Mouse (Mus musculus) limb, embryonic 10.5 days (tissue): Measurements from ENCODE around the gene Zbtb25. TPM values are rescaled to one million over a fixed set of nuclear protein-coding genes. Genes with fewer than 3 reads are reported as not detected.
A peak's percentile ranks its signal among the peaks of the same experiment; 100 is the strongest.

Experiments
- DNase-seq: peaks from one replicate; pipeline ENCODE4 v3.0.0-alpha.2; 2017; ENCODE audit warnings: low spot score
- H3K27ac ChIP-seq: fragments of 300-500 bp; sonication (generic); 2 replicates; pipeline ENCODE4 v1.5.1; 2016; ENCODE audit warnings: mild to moderate bottlenecking
- H3K27me3 ChIP-seq: fragments of 300-500 bp; sonication (generic); 2 replicates; pipeline ENCODE4 v1.6.1; 2016; ENCODE audit warnings: low read depth, mild to moderate bottlenecking; ENCODE audit not compliant: poor library complexity, severe bottlenecking
- H3K36me3 ChIP-seq: fragments of 300-500 bp; sonication (generic); 2 replicates; pipeline ENCODE4 v1.6.1; 2016; ENCODE audit warnings: mild to moderate bottlenecking, moderate library complexity
- H3K4me1 ChIP-seq: fragments of 300-500 bp; sonication (generic); 2 replicates; pipeline ENCODE4 v1.6.1; 2016
- H3K4me3 ChIP-seq: fragments of 300-500 bp; sonication (generic); 2 replicates; pipeline ENCODE4 v1.5.1; 2016; ENCODE audit warnings: mild to moderate bottlenecking, moderate library complexity
- H3K9me3 ChIP-seq: fragments of 300-500 bp; sonication (generic); replicated peaks from 2 replicates; pipeline ENCODE4 v1.6.1; 2016; ENCODE audit warnings: mild to moderate bottlenecking
- WGBS: fragments of 180-500 bp; shearing (Covaris S2); methylation state at CpG from one replicate; pipeline ENCODE4 v1.1.7; 2016; 5-methylcytosine and 5-hydroxymethylcytosine counted together
- polyA plus RNA-seq: library from polyadenylated mRNA; unstranded; fragments of >200 nt; fragmentation: Nextera tagmentation; extraction: Ambion mirVana; gene quantifications from 2 replicates; pipeline ENCODE4 v1.2.1, GENCODE M21; 2016

Zbtb25 gene
- polyA plus RNA-seq, 1 experiment from 2014 or later, result 15.9 TPM

GRCm38 (mm10) chr12:76360868-76361267 is 8.5 kb downstream of the Zbtb25 start:
- H3K27me3 ChIP-seq, result no peaks in the 10 kb centered on the region
- no peak overlapping the region for H3K4me3 ChIP-seq
- H3K36me3 ChIP-seq, result peaks cover 24% of the 10 kb centered on the region
- peaks cover 8% of the 10 kb centered on the region for H3K4me1 ChIP-seq
- H3K27ac ChIP-seq, result no peak overlapping the region
- no peak for DNase-seq
- 73% methylated on average over 1 of the region's 1 CpGs for WGBS
- no peaks in the 10 kb centered on the region for H3K9me3 ChIP-seq

DNA sequence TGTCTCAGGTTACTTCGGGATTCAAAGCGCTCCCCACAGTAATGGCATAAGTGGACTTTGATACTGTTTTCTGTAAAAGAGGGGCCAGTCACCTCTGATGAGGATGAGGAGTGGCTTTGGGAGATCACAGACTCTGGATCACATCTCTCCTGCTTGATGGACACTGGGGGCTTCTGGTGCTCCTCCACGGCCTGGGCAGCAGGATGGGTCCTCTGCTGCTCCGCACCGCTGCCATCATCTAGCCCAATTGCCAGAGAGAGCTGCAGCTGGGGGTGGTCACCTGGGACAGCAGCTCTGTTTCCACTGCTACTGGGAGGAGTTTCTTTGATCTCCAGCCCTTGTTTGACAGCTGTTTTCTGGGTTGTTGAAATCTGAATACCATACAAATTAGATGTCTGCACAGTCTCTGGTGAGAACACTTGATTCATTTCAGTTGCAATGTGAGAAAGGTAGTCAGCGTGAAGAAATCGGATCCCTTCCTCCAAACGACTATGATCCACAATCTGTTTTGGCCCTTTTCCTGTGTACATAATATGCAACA is 19.7 kb downstream of the Zbtb25 start:
- H3K4me3 ChIP-seq, result no peak overlapping the region
- H3K36me3 ChIP-seq, result peaks cover 59% of the 10 kb centered on the region
- 75% methylated on average over 8 of the region's 8 CpGs for WGBS
- H3K27me3 ChIP-seq, result no peaks in the 10 kb centered on the region
- no peak for DNase-seq
- no peaks in the 10 kb centered on the region for H3K4me1 ChIP-seq
- H3K27ac ChIP-seq, result no peak overlapping the region
- no peaks in the 10 kb centered on the region for H3K9me3 ChIP-seq

GRCm38 (mm10) chr12:76345759-76346455 is 23.5 kb downstream of the Zbtb25 start:
- Histone ChIP-seq H3K36me3 (peaks cover 38% of the 10 kb centered on the region), H3K4me1 (no peaks in the 10 kb centered on the region)
- 78% methylated on average over 6 of the region's 6 CpGs for WGBS

GRCm38 (mm10) chr12:76341080-76341479 is 28.3 kb downstream of the Zbtb25 start:
- Histone ChIP-seq H3K36me3 (peaks cover 8% of the 10 kb centered on the region; the same call in 1 of the 2 replicates), H3K27ac (no peak overlapping the region), H3K4me3 (no peak overlapping the region), H3K9me3 (no peaks in the 10 kb centered on the region), H3K27me3 (no peaks in the 10 kb centered on the region), H3K4me1 (no peaks in the 10 kb centered on the region)
- DNase-seq, result peak; percentile 53
- WGBS, result 9% methylated on average over 4 of the region's 4 CpGs

More at GRCm38 (mm10) chr12:76345759-76346455, 23.5 kb downstream of the Zbtb25 start:
- no peaks in the 10 kb centered on the region for H3K27me3 ChIP-seq
- no peak for DNase-seq
- H3K27ac ChIP-seq, result no peak overlapping the region
- no peak overlapping the region for H3K4me3 ChIP-seq
- no peaks in the 10 kb centered on the region for H3K9me3 ChIP-seq

DNA sequence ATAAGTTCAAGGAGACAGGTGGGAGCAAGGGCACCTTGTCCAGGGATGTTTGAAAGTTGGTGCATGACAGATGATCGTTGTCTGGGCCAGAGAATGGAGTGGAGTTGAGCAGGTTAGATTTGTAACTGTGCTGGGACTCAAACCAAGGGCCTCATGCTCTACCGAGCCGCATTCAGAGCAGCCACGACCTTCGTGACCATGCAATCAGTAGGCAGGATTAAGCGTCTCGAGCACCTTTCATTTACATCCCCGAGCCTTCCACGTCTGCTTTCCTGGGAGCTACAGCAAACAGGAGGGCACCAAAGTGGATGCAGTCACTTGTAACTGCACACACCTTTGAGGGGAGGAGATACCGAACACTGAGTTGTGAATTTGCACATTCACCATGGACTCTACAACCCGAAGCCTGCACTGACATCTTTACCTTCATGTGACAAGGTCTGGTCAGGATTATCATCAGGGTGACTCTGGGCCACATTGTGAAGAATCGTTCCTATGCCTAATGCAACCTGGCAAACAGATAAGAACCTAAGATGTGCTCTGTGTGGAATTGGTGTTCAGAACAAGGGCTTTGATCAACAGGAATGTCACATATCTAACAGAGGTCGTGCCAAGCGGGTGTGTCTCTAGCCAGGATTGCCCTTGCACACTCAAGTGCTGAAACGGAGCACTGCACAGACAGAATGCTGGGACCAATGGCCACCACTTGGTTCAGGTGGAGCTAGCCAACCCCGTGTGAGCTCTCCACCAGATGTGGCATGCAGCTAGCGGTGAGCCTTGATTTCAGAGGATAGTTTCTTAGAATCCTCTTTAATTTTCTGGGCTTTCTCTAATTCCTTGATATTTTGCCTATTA is 33.1 kb downstream of the Zbtb25 start:
- DNase-seq, result no peak
- Histone ChIP-seq H3K4me1 (no peaks in the 10 kb centered on the region), H3K36me3 (no peaks in the 10 kb centered on the region), H3K27me3 (no peaks in the 10 kb centered on the region), H3K9me3 (no peaks in the 10 kb centered on the region), H3K4me3 (no peak overlapping the region), H3K27ac (no peak overlapping the region)
- 82% methylated on average over 17 of the region's 17 CpGs for WGBS

DNA sequence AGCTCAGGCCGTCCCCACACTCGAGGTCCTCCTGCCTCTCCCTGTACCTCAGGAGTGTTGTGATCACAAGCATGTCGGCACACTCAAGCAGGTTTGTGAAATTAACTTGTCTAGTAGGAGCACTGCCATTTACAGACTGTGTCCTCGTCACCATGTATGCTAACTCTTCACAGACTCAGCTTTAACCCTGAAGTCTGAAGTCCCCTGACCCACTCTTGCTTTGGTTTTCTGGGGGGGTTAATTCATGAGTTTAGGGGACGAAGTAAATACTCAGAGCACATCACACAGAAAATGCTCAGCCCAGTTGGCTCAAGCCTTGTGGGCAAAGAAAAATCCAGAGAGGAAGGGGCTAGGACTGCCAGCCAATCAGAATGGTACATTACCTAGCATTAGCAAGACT is 33.8 kb downstream of the Zbtb25 start:
- DNase-seq, result no peak
- Histone ChIP-seq H3K27me3 (no peaks in the 10 kb centered on the region), H3K4me1 (no peaks in the 10 kb centered on the region), H3K36me3 (no peaks in the 10 kb centered on the region), H3K4me3 (no peak overlapping the region), H3K27ac (no peak overlapping the region), H3K9me3 (no peaks in the 10 kb centered on the region)
- 87% methylated on average over 5 of the region's 5 CpGs for WGBS

DNA sequence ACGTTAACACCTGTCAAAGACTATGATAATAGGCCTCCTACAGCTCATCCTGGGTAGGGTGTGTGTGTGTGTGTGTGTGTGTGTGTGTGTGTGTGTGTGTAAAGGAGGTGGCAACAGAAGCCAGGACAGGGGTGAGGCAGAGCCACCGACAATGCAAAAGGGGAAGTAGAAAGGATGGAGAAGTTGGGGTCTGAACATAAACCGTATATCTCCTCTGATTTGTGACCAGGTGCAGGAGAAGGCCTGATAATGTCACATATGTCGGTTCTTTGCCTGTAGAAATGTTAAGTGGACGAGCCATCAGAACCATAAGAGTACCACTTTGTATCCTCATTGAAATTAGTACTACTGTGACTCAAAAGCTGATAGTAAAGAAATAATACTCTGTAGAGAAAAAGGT is 35.7 kb downstream of the Zbtb25 start:
- Histone ChIP-seq H3K9me3 (no peaks in the 10 kb centered on the region), H3K4me1 (no peaks in the 10 kb centered on the region), H3K27ac (no peak overlapping the region), H3K27me3 (no peaks in the 10 kb centered on the region), H3K4me3 (no peak overlapping the region), H3K36me3 (no peaks in the 10 kb centered on the region)
- no peak for DNase-seq
- WGBS, result 91% methylated on average over 5 of the region's 5 CpGs

- Histone ChIP-seq H3K4me3 (no peak overlapping the region), H3K27ac (no peak overlapping the region), H3K27me3 (peaks cover 19% of the 10 kb centered on the region), H3K4me1 (peaks cover 12% of the 10 kb centered on the region), H3K9me3 (no peaks in the 10 kb centered on the region), H3K36me3 (no peaks in the 10 kb centered on the region)
- DNase-seq, result no peak
- WGBS, result 97% methylated on average over 6 of the region's 6 CpGs
Measured at GRCm38 (mm10) chr12:76328567-76329354, 40.6 kb downstream of the Zbtb25 start.

GRCm38 (mm10) chr12:76326437-76327220 is 42.8 kb downstream of the Zbtb25 start:
- H3K4me1 ChIP-seq, result peaks cover 12% of the 10 kb centered on the region
- no peaks in the 10 kb centered on the region; the same call in 1 of the 2 replicates for H3K36me3 ChIP-seq
- H3K27me3 ChIP-seq, result peaks cover 19% of the 10 kb centered on the region
- H3K4me3 ChIP-seq, result no peak overlapping the region
- WGBS, result 94% methylated on average over 23 of the region's 23 CpGs
- no peak overlapping the region for H3K27ac ChIP-seq
- no peak for DNase-seq
- H3K9me3 ChIP-seq, result no peaks in the 10 kb centered on the region

DNA sequence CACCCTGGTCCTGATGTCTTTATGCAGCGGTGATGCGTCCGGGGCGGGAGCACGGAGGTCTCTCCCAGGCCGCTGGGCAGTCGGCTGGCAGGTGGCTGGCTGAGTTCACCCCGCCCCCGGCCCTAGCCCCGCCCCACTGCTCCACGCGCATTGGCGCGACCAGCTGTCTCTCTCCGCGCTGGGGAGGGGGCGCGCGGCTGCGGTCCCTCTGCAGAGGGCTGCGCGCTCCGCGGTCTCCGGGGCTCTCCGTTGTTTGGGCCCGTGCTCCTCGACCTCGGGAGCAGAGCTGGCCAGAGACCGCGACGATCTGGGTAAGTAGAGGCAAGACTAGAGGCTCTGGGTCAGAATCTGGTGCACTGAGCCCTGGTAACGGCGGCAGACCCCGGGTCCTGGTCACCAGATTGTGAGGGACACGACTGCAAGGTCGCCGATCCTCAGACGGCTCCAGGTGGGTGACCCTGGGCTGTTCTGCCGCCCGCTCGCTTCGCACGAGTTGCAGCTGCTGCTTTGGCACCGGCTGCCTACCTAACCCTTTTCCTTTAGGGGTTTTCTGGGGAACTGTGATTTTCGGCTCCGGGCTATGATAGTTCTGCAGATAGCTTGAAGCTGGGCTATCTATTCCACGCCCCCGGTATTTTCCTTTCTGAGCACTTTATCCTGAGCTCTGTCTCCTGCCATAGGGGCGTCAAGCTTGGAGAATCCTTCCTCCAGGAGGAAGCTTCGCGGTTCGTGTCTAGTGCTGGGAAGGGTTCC is 44.5 kb downstream of the Zbtb25 start, which contains the start of gene Akap5:
Akap5 (plus strand) TSS at position 213 of the 753 bp plus-strand sequence.
- H3K4me3 ChIP-seq, result peak within 1 kb of the TSS; percentile 69
- WGBS, result 2% methylated on average over 53 of the region's 53 CpGs
- peaks cover 19% of the 10 kb centered on the region for H3K27me3 ChIP-seq
- peaks cover 17% of the 10 kb centered on the region for H3K36me3 ChIP-seq
- H3K4me1 ChIP-seq, result peaks cover 12% of the 10 kb centered on the region
- H3K27ac ChIP-seq, result peak within 1 kb of the TSS; percentile 82
- no peaks in the 10 kb centered on the region for H3K9me3 ChIP-seq
- DNase-seq, result peak; percentile 89
